In genomic region chr16:57543243-57543642, GRCm38 (mm10) we compare ENCODE assay signal across 23 mouse cellular contexts.
DNase-seq lines count a peak whose midpoint lies in the region; ATAC-seq and TF ChIP-seq lines count a peak whose summit lies in the region.
"Had no signal": no experiment of that assay in that cellular context is flagged by ENCODE, and none has a peak within 500 bp of the region (broad histone marks: within the 10 kb centered on the region; RNA-seq: fewer than 3 reads in every experiment).

No protein-coding gene starts in this region.

- peak; percentile 63 for ATAC-seq in lung, postnatal 0 days
- ATAC-seq: forebrain, embryonic 14.5 days; hindbrain, postnatal 0 days had no signal

- H3K4me2 ChIP-seq in lung, postnatal 0 days (replicated peaks; ENCODE audit: low read depth, low read length): no peak overlapping the region
- H3K4me2 ChIP-seq: embryonic facial prominence, embryonic 15.5 days; heart, embryonic 11.5 days; heart, embryonic 15.5 days; hindbrain, embryonic 13.5 days had no signal

- no peak for TF ChIP-seq POLR2A in MEL (IDR thresholded peaks at IDR 0.05; ENCODE audit: control insufficient read depth in 1 of 2, insufficient read depth in 1 of 2, low read depth in 1 of 2, low read length in 2 of 2, poor library complexity in 1 of 2)

- TF ChIP-seq EP300 in lung, postnatal 0 days (IDR thresholded peaks at IDR 0.05): peak; percentile 94
- TF ChIP-seq EP300 in MEL (IDR thresholded peaks at IDR 0.05; ENCODE audit: low read depth in 1 of 2, low read length in 2 of 2): no peak

- H3K36me3 ChIP-seq in lung, postnatal 0 days (ENCODE audit: insufficient read depth, low read length): no peaks in the 10 kb centered on the region
- peaks cover 0 to 6% of the 10 kb centered on the region in 2 experiments; a peak in 1 of 4 replicates for H3K36me3 ChIP-seq in MEL (ENCODE audit: control insufficient read depth in 1 of 2, insufficient read depth in 2 of 2, low read length in 2 of 2)
- H3K36me3 ChIP-seq: embryonic facial prominence, embryonic 15.5 days; forebrain, embryonic 10.5 days; heart, embryonic 15.5 days; hindbrain, embryonic 13.5 days had no signal

- peak; percentile 44 for DNase-seq in lung, postnatal 0 days (ENCODE audit: low spot score)
- DNase-seq in lung, postnatal 4 days: no peak
- peak; percentile 35 for DNase-seq in MEL (ENCODE audit: low read depth, low spot score)
- peak; percentile 58 for DNase-seq in lung, postnatal 25 days (ENCODE audit: low spot score)
- no peak for DNase-seq in layer of hippocampus, adult 9-10 months (ENCODE audit: low spot score)
- DNase-seq in cerebellum, postnatal 4 days (ENCODE audit: low spot score in 2 of 2): no peak
- no peak for DNase-seq in natural killer cell, adult 2 months (ENCODE audit: low spot score in 2 of 2)
- DNase-seq: adrenal gland, adult 2 months; adrenal gland, postnatal 25 days; cerebellum, adult 2 months; cerebellum, postnatal 10 days; embryo, embryonic 11 days; gastrocnemius, postnatal 36 days; heart, adult 18-20 months; heart, postnatal 14 days had no signal

- no peak for TF ChIP-seq RAD21 in MEL (IDR thresholded peaks at IDR 0.05; ENCODE audit: low read depth, low read length)

- no peaks in the 10 kb centered on the region for H3K9me3 ChIP-seq in lung, postnatal 0 days (ENCODE audit: low read length)
- no peaks in the 10 kb centered on the region for H3K9me3 ChIP-seq in MEL (replicated peaks; ENCODE audit: insufficient read depth, low read length)
- H3K9me3 ChIP-seq: embryonic facial prominence, embryonic 15.5 days; forebrain, embryonic 10.5 days; heart, embryonic 15.5 days; hindbrain, embryonic 13.5 days had no signal

- no peak overlapping the region for H3K4me3 ChIP-seq in lung, postnatal 0 days (ENCODE audit: low read depth, low read length)
- no peak overlapping the region for H3K4me3 ChIP-seq in MEL (ENCODE audit: control insufficient read depth in 1 of 2, insufficient read depth in 1 of 2, low read depth in 2 of 2, low read length in 2 of 2)
- H3K4me3 ChIP-seq: embryonic facial prominence, embryonic 15.5 days; erythroblast, embryonic 14.5 days; forebrain, embryonic 10.5 days; heart, embryonic 15.5 days; hindbrain, embryonic 13.5 days had no signal

- WGBS in lung, postnatal 0 days: 72% methylated on average over 3 of the region's 3 CpGs

- no peak for TF ChIP-seq CTCF in lung, postnatal 0 days (IDR thresholded peaks at IDR 0.05)
- no peak for TF ChIP-seq CTCF in MEL (IDR thresholded peaks at IDR 0.05 in 2 of 3, conservative IDR thresholded peaks at IDR 0.05 in 1 of 3; ENCODE audit: control insufficient read depth in 1 of 3, insufficient read depth in 1 of 3, low read depth in 2 of 3, low read length in 3 of 3, poor library complexity in 1 of 3, severe bottlenecking in 1 of 3)

- H3K27ac ChIP-seq in lung, postnatal 0 days (ENCODE audit: low read length): no peak overlapping the region
- no peak overlapping the region for H3K27ac ChIP-seq in MEL (ENCODE audit: control insufficient read depth, low read depth, low read length)
- H3K27ac ChIP-seq: embryonic facial prominence, embryonic 15.5 days; forebrain, embryonic 10.5 days; heart, embryonic 15.5 days; hindbrain, embryonic 13.5 days; hindbrain, postnatal 0 days had no signal

- H3K79me2 ChIP-seq in MEL (ENCODE audit: control insufficient read depth, insufficient read depth, low read length, poor library complexity): peaks cover 2% of the 10 kb centered on the region; the same call in 1 of the 2 replicates

- H3K9ac ChIP-seq in lung, postnatal 0 days (replicated peaks; ENCODE audit: low read depth): no peak overlapping the region
- H3K9ac ChIP-seq in MEL (ENCODE audit: control insufficient read depth, low read depth, low read length, poor library complexity, severe bottlenecking): no peak overlapping the region
- H3K9ac ChIP-seq: embryonic facial prominence, embryonic 15.5 days; heart, embryonic 15.5 days; hindbrain, embryonic 13.5 days had no signal

- no peaks in the 10 kb centered on the region for H3K27me3 ChIP-seq in lung, postnatal 0 days (replicated peaks; ENCODE audit: insufficient read depth, low read length)
- H3K27me3 ChIP-seq in MEL (ENCODE audit: control insufficient read depth in 1 of 2, insufficient read depth in 2 of 2, low read length in 2 of 2): no peaks in the 10 kb centered on the region; a peak in 1 of 4 replicates
- H3K27me3 ChIP-seq: embryonic facial prominence, embryonic 15.5 days; heart, embryonic 15.5 days had no signal

- H3K4me1 ChIP-seq in lung, postnatal 0 days (ENCODE audit: insufficient read depth, low read depth, low read length): no peaks in the 10 kb centered on the region
- peaks cover 2 to 4% of the 10 kb centered on the region in 2 experiments for H3K4me1 ChIP-seq in MEL (ENCODE audit: control insufficient read depth in 1 of 2, insufficient read depth in 2 of 2, low read length in 2 of 2)
- H3K4me1 ChIP-seq: embryonic facial prominence, embryonic 15.5 days; hindbrain, embryonic 13.5 days had no signal

TF ChIP-seq in MEL, 35 proteins besides CTCF, POLR2A, EP300 and RAD21:
- TF ChIP-seq TAL1 (IDR thresholded peaks at IDR 0.05; ENCODE audit: low read length) (0 out of 2 replicates have a peak, but pooled peaks have one; percentile 27), TCF12 (IDR thresholded peaks at IDR 0.05; ENCODE audit: low read depth, low read length) (no peak)
TF ChIP-seq in MEL: peak in this region for 1.

Comparison
In these comparisons a context has a peak if more than half of its experiments do, and no peak if none do; other contexts are left out.
1. DNase-seq: peak in lung, postnatal 0 days (single experiment), MEL (single experiment) and lung, postnatal 25 days (single experiment); none in lung, postnatal 4 days (0 of 2), layer of hippocampus, adult 9-10 months (single experiment), cerebellum, postnatal 4 days (0 of 2) and natural killer cell, adult 2 months (0 of 2).